In the genomic region with DNA sequence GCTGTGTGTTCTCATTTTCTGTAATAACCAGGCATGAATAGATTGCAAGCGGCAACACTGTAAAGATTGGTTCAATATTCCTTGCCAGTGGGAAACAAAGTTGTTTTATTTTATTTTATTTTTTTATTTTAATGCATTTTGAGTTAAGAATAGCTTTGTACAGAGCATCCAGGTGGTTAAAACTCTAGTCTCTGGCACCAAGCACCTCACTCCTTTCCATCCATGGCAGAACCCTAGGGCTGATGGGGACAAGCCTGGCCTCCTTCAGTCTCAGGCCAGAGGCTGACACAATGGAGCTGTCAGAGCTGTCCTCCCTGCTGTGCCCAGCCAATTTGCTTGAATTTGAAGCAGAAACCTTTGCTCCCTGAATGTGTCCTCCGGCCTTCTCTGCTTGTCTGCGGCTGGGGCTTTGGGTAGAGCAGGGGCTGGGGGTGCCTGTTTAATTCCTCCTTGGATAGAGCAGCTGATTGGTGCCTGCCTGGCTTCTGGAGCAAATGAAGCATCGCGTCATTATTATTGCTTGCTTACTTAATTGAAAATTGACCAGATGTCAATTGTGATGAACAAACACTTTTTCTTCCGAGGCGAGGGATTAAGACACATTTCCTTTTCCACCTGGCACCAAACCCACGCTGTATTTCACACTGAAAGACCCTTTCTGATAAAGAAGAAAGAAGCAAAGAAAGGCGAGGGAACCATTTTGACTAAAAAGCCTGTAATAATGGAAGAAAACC, we compare ENCODE assay signal across 10 mouse cellular contexts. TPM values are rescaled to one million over a fixed set of nuclear protein-coding genes. Genes with fewer than 3 reads are reported as not detected.
DNase-seq lines count a peak whose midpoint lies in the region; ATAC-seq and TF ChIP-seq lines count a peak whose summit lies in the region.
"Had no signal": no experiment of that assay in that cellular context is flagged by ENCODE, and none has a peak within 500 bp of the region (broad histone marks: within the 10 kb centered on the region; RNA-seq: fewer than 3 reads in every experiment).

No protein-coding gene starts in this region.

- peaks cover 22% of the 10 kb centered on the region for H3K27me3 ChIP-seq in hindbrain, embryonic 10.5 days (ENCODE audit: insufficient read depth, poor library complexity, severe bottlenecking)
- H3K27me3 ChIP-seq in midbrain, postnatal 0 days (ENCODE audit: insufficient read depth, low read length) = peaks cover 4% of the 10 kb centered on the region; the same call in 1 of the 2 replicates

- H3K36me3 ChIP-seq in hindbrain, embryonic 10.5 days = no peaks in the 10 kb centered on the region
- no peaks in the 10 kb centered on the region for H3K36me3 ChIP-seq in midbrain, postnatal 0 days (ENCODE audit: insufficient read depth, low read length)
- H3K36me3 ChIP-seq: lung, embryonic 15.5 days had no signal

- WGBS in hindbrain, embryonic 10.5 days = 24% methylated on average over 9 of the region's 9 CpGs
- WGBS in midbrain, postnatal 0 days = 17% methylated on average over 9 of the region's 9 CpGs

- no peaks in the 10 kb centered on the region for H3K9me3 ChIP-seq in hindbrain, embryonic 10.5 days
- no peaks in the 10 kb centered on the region for H3K9me3 ChIP-seq in midbrain, postnatal 0 days (ENCODE audit: low read length)
- H3K9me3 ChIP-seq: lung, embryonic 15.5 days had no signal

- no peak for TF ChIP-seq CTCF in gastrocnemius, adult 2 months (IDR thresholded peaks at IDR 0.05)
- no peak for TF ChIP-seq CTCF in midbrain, postnatal 0 days (IDR thresholded peaks at IDR 0.05)

- peaks cover 23% of the 10 kb centered on the region for H3K4me1 ChIP-seq in hindbrain, embryonic 10.5 days (replicated peaks)
- H3K4me1 ChIP-seq in midbrain, postnatal 0 days (ENCODE audit: insufficient read depth, low read length) = peaks cover 6% of the 10 kb centered on the region; the same call in 1 of the 2 replicates

- no peak overlapping the region for H3K4me2 ChIP-seq in midbrain, postnatal 0 days (ENCODE audit: low read depth, low read length, poor library complexity, severe bottlenecking)
- H3K4me2 ChIP-seq: lung, embryonic 15.5 days had no signal

- ATAC-seq in midbrain, postnatal 0 days (ENCODE audit: low FRiP score) = peak; percentile 82
- ATAC-seq in granulocyte monocyte progenitor cell, adult 5-6 weeks (replicated peaks; ENCODE audit: poor library complexity, severe bottlenecking) = no peak

- intact Hi-C loops in gastrocnemius, adult 2 months (cut with DNase I) = loop anchor here (2.0 to 5.0 kb wide), 3 partner anchors 48 to 300 kb away; no protein-coding TSS in a partner anchor

- 0 out of 2 replicates have a peak overlapping the region, but pooled peaks have one; percentile 4 for H3K9ac ChIP-seq in midbrain, postnatal 0 days (replicated peaks; ENCODE audit: low read length, poor library complexity, severe bottlenecking)
- H3K9ac ChIP-seq: lung, embryonic 15.5 days had no signal

- H3K27ac ChIP-seq in gastrocnemius, adult 2 months = peak overlapping the region; percentile 41
- H3K27ac ChIP-seq in hindbrain, embryonic 10.5 days = peak overlapping the region; percentile 78
- peak overlapping the region; percentile 70 for H3K27ac ChIP-seq in midbrain, postnatal 0 days (ENCODE audit: low read depth, low read length)
- H3K27ac ChIP-seq: lung, embryonic 15.5 days had no signal

- no peak for DNase-seq in gastrocnemius, adult 2 months
- DNase-seq in gastrocnemius, adult 8-10 months (ENCODE audit: low spot score in 2 of 2) = no peak
- DNase-seq in cerebellum, postnatal 25 days = peak; percentile 36 to 42
- peak; percentile 79 for DNase-seq in hindbrain, embryonic 10.5 days (ENCODE audit: low spot score)
- DNase-seq in midbrain, postnatal 0 days (ENCODE audit: low spot score) = peak; percentile 79
- no peak for DNase-seq in lung, postnatal 14 days
- no peak for DNase-seq in adrenal gland, adult 8-10 months

- peak overlapping the region; percentile 35; the same call in 1 of the 2 replicates for H3K4me3 ChIP-seq in gastrocnemius, adult 2 months
- H3K4me3 ChIP-seq in hindbrain, embryonic 10.5 days = peak overlapping the region; percentile 22; the same call in 1 of the 2 replicates
- H3K4me3 ChIP-seq in midbrain, postnatal 0 days (ENCODE audit: low read depth, low read length) = no peak overlapping the region
- H3K4me3 ChIP-seq: lung, embryonic 15.5 days had no signal

RNA-seq across cellular contexts. Expression of gene Rftn1, which starts 46.4 kb away (rescaled TPM):
- 10 to 100 TPM; 11.4 to 16.9 TPM for total RNA-seq in gastrocnemius, adult 2 months (2021)
- total RNA-seq in gastrocnemius, adult 8-10 months (2022) = 1 to 10 TPM; 6.7 to 9.9 (median 7.4) TPM
- 4.9 and 7.6 TPM in 2 replicates for polyA plus RNA-seq in hindbrain, embryonic 10.5 days (2016; fragmentation: Nextera tagmentation; extraction: Ambion mirVana)
- total RNA-seq in midbrain, postnatal 0 days (2014; rRNA removed) = 44.3 and 46.4 TPM in 2 replicates
- 23.8 and 28.2 TPM in 2 replicates for polyA plus RNA-seq in midbrain, postnatal 0 days (2015; fragmentation: Nextera tagmentation; extraction: Ambion mirVana)
- total RNA-seq in adrenal gland, adult 8-10 months (2022) = 10 to 100 TPM in 3 of 4 experiments, 1 to 10 TPM in 1; 9.1 to 12.9 (median 11.4) TPM
- 9.8 and 25.8 TPM in 2 replicates for total RNA-seq in granulocyte monocyte progenitor cell, adult 5-6 weeks (2014; fragmentation: Nextera tagmentation)
- 26.4 and 32.4 TPM in 2 replicates for total RNA-seq in granulocyte monocyte progenitor cell, adult 5-6 weeks (2017)

RNA-seq across cellular contexts. Expression of gene Dazl, which starts 56.6 kb away (rescaled TPM):
- total RNA-seq in gastrocnemius, adult 2 months (2021) = under 1 TPM; 0.18 to 0.22 TPM
- under 1 TPM; 0.08 to 0.65 (median 0.41) TPM for total RNA-seq in gastrocnemius, adult 8-10 months (2022)
- polyA plus RNA-seq in hindbrain, embryonic 10.5 days (2016; fragmentation: Nextera tagmentation; extraction: Ambion mirVana) = not detected in 2 replicates
- total RNA-seq in midbrain, postnatal 0 days (2014; rRNA removed) = 0.14 and 0.22 TPM in 2 replicates
- 0.98 and 1.2 TPM in 2 replicates for polyA plus RNA-seq in midbrain, postnatal 0 days (2015; fragmentation: Nextera tagmentation; extraction: Ambion mirVana)
- under 1 TPM; 0.14 to 0.27 (median 0.25) TPM for total RNA-seq in adrenal gland, adult 8-10 months (2022)
- not detected in 2 replicates for total RNA-seq in granulocyte monocyte progenitor cell, adult 5-6 weeks (2014; fragmentation: Nextera tagmentation)
- total RNA-seq in granulocyte monocyte progenitor cell, adult 5-6 weeks (2017) = not detected in 2 replicates
- polyA plus RNA-seq: small intestine, adult 2 months had no signal

Comparison
In these comparisons a context has a peak if more than half of its experiments do, and no peak if none do; other contexts are left out.
1. DNase-seq: peak in cerebellum, postnatal 25 days (2 of 2), hindbrain, embryonic 10.5 days (single experiment) and midbrain, postnatal 0 days (single experiment); none in gastrocnemius, adult 2 months (single experiment), gastrocnemius, adult 8-10 months (0 of 2), lung, postnatal 14 days (single experiment) and adrenal gland, adult 8-10 months (single experiment).
2. Peak in every context shown above with its lines, with median percentiles within 50 percentile points of each other: H3K27ac ChIP-seq.